Mouse (Mus musculus) kidney, adult 18-20 months (tissue): Measurements from ENCODE around the gene St3gal2.
"Not testable (repeated sequence)": the region's sequence is repeated elsewhere in the genome, so short reads cannot be mapped to it uniquely, and the experiment has no call there.

ENCODE experiments used
- DNase-seq: peaks from one replicate; pipeline ENCODE4 v3.0.0; 2021

The St3gal2 gene

DNA sequence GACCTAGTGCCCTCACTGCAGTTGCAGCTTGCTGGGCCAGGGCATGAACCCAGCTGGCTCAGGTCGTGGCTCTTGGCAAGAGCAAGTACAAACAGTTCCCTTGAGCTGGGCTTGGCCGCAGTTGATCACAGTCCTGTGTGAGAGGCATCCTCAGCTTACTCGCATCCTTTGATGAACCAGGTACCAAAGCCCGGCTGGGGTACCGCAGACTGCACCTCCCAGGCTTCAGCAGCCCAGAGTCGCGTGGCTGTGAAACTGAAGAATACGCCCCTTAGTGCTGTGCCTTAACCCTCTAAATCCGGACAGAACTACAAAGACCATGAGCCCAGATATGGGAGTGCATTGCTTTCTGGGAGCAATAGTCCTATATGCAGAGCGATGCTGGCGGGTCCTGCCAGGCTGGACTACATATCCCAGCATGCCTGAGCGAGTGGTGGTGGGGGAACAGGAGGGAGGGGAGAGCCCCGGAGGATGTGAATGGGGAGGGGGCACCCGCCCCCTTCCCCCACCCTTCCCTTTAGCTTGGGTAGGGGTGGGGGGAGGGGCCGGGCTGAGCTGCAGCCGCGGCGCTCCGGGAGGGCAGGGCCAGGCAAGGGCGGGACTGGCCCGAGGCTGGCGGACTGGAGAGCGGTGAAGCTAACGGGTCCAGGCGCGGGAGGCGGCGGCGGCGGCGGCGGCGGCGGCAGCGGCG lies at the start of gene St3gal2:
TSS of gene St3gal2 (plus strand) at position 582 of the 691 bp plus-strand sequence.
- peak; percentile 85 for DNase-seq

DNA sequence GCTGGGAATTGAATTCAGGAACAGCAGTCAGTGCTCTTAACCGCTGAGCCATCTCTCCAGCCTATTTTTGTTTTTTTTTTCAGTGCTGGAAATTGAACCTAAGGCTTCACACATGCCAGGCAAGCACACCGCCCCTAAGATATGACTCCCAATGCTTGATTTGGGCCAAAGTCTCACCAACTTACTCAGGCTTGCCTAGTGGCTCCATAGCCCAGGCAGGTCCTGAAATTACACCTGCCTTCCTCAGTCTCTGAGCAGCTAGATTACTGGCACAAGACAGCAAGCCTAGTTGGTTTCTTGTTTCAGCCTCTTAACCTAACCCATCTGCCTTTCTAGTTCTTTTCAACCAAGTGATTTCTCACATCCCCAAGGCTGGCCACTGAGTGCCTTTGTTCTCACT lies 49.2 kb upstream of the St3gal2 start:
- DNase-seq: no peak

DNA sequence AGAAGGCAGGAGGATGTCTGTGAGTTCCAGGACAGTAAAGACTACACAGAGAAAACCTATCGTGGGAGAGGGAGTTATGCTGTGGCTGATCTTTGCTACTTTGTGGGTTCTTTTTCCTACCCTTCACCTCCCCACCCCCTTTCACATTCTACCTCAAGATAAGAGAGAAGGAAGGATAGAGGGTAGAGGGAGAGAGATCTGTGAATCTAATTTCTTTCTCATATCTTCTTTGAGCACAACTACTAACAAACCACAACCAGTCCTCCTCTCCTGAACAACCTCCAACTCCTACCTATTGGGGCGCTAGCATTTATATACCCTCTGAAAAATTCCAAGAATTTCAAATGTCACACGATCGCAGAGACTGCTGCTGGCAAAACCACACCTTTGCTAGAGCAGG lies 41.9 kb upstream of the St3gal2 start:
- no peak for DNase-seq

DNA sequence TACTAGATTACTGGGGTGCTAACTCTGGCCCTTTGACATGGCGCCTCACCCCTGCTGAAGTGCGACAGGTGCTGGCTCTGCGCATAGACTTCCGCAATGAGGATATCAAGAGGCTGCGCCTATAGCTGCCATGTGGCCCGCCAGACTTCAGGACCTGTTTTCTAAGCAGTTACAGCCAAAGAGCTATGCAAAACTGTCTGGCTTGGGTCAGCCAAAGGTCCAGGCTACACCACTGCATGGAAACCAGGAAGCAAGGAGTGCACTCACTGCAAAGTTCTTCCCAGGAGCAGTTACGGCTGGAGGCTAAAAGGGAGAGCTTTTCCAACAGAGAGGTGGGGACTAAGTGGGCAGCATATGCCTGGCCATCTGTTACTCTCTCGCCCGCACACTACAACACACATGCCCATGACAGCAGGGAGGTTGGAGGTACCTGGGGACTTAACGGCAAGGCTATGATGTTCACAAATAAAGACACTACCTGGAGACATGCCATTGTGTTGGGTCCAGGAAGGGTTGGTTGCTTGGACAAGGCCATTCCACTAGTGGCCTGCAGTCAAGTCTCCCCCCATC lies 37.9 kb upstream of the St3gal2 start:
- DNase-seq: no peak

DNA sequence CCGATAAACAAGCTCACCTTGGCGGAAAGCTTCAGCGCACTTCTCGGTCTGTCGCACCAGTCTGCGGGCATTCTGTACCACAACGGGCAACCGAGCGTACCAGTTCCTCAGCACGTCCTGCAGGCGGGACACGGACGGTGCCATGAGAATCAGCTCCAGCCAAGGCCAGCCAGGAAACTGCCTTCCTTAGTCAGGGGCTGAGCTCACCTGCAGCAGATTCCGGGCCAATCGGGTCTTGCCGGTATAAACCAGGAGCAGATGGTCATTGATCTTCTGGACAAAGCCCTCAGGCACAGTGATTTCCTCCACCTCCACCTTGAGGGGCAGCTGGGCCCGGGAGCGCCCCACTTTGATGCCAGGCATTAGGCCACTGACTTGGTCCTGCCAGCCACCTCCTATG lies 35.9 kb upstream of the St3gal2 start:
- no peak for DNase-seq

DNA sequence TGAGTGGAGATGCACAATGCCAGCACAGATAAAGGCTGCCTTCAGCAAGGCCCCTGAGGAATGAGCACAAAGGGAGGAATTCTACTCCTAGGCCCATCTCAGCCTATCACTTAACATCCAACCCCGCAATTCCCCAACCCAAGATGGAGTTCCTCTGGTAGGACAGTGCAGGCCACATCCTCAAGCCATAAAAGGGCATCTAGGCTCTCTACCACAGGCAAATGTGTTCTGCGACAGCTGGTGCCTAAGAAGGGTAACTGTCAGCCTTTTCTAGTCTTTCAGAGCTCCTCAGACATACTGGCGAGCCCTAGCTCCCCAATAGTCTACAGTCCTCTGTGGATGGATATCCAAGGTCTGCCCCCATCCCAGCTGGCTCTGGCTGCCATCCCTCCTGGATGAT lies 33.1 kb upstream of the St3gal2 start:
- DNase-seq: no peak

DNA sequence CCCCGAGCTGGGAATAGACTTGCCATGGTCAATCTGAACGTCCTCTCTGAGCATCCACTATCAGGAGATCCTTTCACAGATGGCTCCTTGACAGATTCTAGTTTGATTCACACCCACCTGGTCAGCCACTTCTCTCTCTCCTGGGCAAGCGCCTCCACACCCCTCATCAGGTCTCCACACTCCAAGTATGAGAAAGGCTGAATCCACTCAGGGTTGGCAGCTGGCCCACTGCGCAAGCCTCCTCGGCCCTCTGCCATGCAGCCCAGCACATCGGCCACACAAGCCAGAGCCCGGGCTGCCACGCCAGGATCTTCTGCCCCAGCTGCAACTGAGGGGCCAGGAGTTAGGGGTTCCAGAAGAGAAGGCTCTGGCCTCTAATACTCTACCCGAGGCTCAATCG lies 32.2 kb upstream of the St3gal2 start:
- no peak for DNase-seq

DNA sequence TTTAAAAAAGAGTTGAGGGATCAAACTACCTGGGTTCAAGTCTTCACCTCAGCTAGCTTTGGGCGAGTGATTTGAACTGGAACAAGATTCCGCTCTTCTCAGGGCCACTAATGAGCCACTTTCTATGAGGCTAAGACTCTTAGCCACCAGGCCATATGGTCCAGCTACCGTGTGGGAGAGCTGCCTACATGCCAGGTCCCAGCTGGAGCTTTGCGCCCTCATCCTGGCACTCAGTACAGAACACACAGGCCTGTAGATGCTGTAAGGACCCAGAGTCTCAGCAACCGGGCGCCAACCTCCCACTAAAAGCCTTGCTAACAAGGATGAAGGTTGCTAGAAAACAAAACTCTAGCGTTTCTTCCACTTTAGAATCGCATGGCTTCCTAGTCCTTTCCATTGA lies 31.3 kb upstream of the St3gal2 start:
- no peak for DNase-seq

DNA sequence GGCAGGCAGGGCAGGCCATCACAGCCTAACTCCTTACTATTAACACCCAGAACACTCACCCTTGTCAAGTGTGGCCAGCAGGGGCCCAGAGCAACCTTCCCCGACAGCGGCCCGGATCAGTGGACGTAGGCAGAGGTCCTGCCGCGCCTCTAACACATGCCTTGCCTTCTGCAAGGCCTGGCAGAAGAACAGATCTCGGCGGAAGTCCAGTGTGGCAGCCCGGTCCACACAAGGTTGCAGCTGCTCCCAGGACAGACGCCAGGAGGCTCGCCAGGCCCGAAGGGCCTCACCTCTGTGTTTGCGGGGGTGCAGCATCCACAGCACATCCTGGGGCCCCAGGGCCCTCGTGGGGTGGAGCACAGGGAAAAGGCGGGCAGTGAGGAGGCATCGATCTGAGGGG lies 30.9 kb upstream of the St3gal2 start:
- no peak for DNase-seq

DNA sequence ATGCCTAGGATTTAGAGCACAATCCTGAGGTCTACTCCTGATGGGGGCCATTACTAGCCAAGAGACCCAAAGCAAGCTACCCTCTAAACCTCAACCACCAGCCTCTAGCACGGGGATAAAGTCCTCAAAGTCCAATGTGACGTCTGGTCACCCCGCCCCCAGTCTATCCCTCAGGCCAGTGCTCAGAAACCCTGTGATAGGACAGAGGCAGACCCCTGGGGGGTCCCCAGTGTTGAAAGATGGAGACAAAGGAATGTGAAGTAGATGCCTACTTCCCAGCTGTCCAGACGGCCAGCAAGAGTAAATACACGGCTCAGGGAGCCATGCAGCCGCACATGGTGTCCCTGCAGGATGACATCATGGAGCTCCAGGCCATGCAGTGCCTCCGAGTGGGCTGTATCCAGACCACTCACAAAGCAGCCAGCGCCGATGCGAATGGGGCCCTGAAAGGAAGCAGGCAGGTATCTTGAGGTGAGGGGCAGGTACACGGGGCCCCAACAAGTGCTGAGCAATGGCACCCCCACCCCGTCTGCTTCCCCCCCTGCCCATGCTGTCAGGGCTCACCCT lies 29.7 kb upstream of the St3gal2 start:
- no peak for DNase-seq

DNA sequence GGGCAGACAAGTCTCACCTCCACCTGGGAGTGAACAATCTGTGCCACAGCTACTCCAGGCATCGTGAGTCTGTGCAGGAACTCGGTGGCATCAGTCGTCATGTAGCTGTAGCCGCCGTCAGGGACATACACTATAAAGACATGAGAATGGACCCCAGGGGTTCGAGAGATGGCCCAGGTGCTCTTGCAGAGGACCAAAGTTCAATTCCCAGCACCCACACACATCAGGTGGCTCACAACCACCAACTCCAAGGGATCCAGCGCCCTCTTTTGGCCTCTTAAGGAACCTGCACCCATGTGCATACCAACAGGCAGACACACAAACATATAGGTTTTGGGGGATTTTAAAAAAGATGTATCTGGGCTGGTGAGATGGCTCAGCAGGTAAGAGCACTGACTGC lies 27.7 kb upstream of the St3gal2 start:
- no peak for DNase-seq

DNA sequence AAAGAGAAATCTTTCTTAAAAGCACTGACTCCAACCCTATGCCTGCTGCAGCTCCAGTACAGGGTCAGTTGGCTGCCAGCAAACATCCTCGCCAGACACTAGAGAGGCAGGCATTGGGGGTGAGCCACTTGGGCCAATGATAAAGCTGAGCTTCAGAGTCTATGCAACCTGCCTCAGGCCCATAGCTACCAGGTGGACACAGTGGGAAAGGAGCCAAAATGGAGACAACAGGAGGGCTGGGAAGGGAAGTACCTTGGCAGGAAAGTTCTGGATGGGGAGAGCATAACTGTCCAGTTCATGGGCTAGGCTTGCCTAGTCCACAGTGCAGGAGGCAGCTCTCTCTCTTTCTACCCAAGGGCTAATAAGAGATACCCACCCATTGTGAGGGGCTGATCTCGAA lies 26.8 kb upstream of the St3gal2 start:
- DNase-seq: no peak

DNA sequence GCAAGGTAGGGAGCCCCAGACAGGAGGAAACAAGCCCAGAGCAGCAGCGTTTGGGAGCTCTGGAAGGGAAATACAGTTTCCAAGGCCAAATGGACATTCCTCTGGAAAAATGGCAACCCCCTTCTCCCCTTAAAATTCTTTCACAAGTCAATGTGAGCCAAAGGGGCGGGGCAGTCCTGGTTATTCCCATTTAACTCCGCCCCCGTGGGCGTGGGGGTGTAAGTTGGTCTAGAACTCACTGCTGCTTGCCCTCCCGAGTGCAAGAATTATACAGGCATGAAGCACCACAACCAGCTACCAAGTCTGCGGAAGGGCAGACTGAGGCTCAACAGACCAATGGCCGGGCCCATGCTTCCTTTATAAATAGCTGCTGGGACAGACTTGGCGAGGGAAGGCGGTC lies 24.9 kb upstream of the St3gal2 start:
- DNase-seq: no peak

DNA sequence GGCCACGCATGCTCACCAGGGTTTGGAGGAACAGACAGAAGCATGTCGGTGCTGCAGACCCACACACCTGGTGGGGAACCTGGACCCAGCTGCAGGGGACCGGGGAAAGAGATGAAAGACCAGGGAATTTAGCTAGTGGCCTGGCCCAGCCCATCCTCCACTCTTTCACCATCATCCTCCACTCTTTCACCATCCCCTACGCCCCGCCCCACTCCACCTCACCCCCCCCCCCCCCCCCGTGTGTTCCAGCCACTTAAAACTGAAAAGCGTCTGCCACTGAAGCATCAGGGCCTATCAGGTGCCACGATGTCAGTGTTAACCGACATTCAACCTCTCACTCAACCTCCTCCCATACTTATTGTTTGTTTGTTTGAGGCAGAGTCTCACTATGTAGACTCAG lies 24.5 kb upstream of the St3gal2 start:
- no peak for DNase-seq

DNA sequence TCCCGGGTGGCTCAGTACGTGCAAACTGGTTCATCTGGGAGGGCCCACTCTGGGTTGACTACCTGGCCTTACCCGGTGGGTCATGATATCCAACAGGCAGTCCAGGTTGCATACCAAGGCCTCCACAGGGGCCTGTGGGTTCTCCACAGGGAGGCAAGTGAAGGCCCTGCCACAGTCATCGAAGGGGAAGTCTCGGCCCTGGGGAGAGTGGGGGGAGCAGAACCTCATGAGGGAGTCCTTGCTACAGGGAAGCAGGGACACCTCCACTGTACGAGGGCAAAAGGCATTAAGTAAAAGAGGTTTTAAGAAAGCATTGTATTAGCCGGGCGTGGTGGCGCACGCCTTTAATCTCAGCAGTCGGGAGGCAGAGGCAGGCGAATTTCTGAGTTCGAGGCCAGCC lies 23.9 kb upstream of the St3gal2 start:
- DNase-seq: no peak

DNA sequence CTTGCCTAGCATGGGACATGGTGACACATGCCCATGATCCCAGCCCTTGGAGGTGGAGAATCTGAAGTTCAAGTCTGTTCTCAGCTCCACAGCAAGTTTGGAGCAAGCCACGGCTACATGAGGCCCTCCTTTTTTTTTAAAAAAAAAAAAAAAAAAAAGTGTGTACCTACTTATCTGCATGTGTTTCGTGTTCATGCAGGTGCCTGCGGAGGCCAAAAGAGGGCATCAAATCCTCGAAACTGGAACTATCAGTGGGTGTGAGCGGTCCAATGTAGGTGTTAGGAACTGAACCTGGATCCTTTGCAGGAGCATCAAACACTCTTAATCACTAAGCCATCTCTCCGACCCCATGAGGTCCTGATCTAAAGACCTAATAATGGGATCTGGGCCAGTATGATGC lies 22.2 kb upstream of the St3gal2 start:
- DNase-seq: no peak

DNA sequence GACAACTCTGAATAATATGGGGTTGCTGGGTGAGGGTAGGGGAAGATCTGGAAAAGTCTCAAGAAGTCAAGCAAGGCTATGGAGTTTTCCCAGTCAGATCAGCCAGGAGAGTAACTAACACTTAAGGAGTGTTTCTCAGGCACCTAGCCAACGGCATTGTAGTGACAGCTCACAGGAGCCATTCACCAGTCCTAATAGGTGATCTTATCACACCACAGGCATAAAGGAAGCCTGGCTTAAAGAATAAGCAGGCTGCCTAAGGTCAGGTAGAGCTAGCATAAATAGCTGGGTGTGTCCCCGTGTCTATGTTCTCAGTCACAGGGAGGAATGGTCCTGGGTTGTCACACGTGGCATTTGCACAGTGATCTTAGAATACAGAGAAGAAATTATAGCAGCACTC lies 18.7 kb upstream of the St3gal2 start:
- no peak for DNase-seq

DNA sequence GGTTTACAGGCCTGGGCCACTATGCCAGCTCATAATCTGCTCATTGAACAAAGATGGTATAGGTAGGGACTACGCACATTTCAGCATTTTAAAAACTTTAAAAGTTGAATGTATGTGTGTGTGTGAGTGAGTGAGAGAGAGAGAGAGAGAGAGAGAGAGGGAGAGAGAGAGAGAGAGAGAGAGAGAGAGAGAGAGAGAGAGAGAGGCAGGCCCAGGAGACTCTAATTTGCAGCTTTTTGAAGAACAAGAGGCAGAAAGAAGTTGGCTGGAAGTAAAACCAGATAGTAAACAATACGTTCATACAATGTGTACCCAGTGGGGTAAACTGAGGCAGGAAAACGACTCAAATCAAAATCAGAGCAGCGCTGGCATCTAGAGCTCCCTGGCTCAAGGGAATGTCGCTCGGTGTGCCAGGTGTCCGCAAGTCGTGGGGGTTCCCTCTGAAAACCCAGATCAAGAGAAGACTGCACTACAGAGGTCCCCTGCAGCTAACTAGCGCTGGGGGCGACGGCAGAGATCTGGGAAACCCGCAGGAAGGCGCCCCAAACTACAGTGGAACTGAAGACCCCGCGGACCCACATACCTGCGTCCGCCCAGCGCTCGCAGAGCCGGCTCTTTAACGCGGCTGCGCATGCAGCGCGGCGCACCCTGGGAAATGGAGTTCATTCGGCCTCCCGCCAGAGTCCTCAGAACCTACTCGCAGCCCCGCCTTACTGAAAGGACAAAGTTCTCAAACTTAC lies 17.7 kb upstream of the St3gal2 start, which contains the start of gene Fuk:
TSS of gene Fuk (minus strand) at position 650 of the 740 bp plus-strand sequence.
- DNase-seq: peak; percentile 90

DNA sequence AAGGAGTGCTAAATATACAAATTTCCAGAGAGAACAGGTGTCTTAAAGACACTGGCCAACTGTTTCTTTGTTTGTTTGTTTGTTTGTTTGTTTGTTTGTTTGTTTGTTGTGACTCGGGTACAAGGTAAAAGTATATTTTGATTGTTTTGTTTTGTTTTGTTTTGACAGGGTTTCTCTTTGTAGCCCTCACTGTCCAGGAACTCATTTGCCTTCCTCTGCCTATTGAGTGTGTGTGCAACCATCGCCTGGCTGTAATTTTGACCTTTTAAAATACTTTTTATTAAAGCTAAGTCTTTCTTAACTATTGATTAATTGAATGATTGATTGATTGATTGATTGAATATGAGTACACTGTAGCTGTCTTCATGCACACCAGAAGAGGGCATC lies 17.1 kb upstream of the St3gal2 start:
- DNase-seq: no peak

DNA sequence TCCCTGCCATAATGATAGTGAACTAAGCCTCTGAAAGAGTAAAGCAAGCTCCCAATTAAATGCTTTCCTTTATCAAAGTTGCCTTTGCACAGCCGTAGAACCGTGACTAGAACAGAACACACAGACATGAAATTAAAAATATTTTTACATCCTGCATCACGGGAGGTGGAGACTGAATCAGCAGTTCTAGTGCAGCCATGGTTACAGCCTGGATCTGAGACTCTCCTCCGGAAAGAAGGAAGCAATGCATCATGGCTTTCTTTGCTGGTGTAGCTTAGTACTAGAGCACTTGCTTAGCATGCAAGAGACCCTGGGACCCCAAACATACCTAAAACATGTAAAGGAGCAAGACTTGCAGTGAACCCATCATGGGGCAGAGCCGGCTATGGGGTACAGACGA lies 14.3 kb upstream of the St3gal2 start:
- DNase-seq: no peak

DNA sequence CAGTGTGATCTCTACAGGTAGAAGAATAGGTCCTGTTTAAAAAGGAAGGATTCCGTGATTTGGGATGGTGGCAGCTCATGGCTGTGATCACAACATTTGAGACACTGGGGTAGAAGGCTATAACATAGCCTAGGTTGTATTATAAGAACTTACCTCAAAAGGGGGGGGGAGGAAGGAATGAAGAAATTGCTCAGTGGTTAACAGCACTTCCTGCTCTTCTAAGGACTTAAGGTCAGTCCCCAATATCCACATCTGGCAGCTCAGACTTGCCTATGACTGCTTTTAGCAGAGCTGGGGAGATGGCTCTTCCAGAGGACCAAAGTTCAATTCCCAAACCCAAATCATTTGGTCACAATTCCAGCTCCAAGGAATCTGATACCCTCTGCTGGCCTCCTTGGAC lies 13.0 kb upstream of the St3gal2 start:
- DNase-seq: no peak

DNA sequence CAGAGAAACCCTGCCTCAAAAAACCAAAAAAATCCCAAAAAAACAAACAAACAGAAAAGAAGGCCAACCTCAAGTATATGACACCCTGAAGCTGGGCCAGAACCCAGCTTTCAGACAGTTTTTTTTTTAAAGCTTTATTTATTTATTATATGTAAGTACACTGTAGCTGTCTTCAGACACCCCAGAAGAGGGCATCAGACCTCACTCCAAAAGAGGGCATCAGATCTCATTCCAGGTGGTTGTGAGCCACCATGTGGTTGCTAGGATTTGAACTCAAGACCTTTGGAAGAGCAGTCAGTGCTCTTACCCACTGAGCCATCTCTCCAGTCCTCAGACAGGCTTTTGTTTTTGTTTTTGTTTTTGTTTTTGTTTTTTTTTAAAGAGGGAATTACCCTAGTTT lies 9.9 kb upstream of the St3gal2 start:
- DNase-seq: not testable (repeated sequence)

DNA sequence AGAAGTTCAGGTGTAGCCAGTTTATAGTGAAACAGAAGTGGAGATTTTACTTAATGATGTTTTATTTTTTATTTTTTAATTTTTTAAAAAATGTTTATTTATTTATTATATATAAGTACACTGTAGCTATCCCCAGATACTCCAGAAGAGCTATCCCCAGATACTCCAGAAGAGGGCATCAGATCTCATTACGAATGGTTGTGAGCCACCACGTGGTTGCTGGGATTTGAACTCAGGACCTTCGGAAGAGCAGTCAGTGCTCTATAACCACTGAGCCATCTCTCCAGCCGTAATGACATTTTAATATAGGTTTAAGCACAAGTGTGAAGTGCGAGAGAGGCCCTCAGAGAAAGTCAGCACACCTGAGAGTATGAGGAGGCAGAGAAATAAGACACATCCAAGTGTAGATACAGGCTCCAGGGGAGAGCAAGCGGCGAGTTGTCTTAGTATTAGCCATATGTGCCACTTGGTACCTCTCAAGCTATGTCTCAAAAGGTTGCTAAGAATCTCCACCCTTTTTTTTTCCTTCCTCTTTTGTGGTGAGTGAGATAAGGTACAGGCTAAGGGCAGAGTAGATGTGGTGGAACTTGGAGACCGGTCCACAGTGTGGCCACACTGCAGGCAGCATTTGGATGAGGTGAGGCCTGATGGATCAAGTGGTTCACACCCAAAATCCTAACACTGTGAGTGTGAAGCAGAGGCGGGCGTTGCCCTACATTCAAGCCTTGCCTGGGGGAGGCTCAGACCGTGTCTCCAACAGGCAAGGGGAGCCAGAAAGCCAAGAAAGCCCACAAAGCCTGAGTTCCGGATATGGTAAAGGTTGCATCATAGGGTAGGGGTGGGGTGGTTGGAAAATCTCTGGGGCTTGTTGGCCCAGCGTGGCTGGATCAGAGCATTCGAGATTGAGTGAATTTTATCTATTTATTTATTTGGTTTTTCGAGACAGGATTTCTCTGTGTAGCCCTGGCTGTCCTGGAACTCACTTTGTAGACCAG lies 7.8 kb upstream of the St3gal2 start:
- DNase-seq: no peak
